Mouse (Mus musculus): ENCODE data around the gene Eif2b4. TPM values are rescaled to one million over a fixed set of nuclear protein-coding genes. Genes with fewer than 3 reads are reported as not detected.

Eif2b4 gene
- polyA plus RNA-seq, 1 experiment from 2014 or later: 78.8 TPM

- Histone ChIP-seq H3K4me1 (peaks cover 10% of the 10 kb centered on the region), H3K9ac (replicated peaks) (no peak overlapping the region), H3K27me3 (no peaks in the 10 kb centered on the region), H3K4me2 (replicated peaks) (no peak overlapping the region), H3K4me3 (no peak overlapping the region), H3K27ac (replicated peaks) (no peak overlapping the region), H3K36me3 (peaks cover 20% of the 10 kb centered on the region), H3K9me3 (no peaks in the 10 kb centered on the region)
- no peak for ATAC-seq (replicated peaks)
- 69% methylated on average over 4 of the region's 4 CpGs for WGBS
Measured at GRCm38 (mm10) chr5:31183678-31184077, 9.6 kb downstream of the Eif2b4 start.

- H3K27me3 ChIP-seq: no peaks in the 10 kb centered on the region
- H3K9ac ChIP-seq (replicated peaks): no peak overlapping the region
- no peaks in the 10 kb centered on the region for H3K36me3 ChIP-seq
- H3K27ac ChIP-seq (replicated peaks): no peak overlapping the region
- H3K4me2 ChIP-seq (replicated peaks): no peak overlapping the region
- WGBS: 94% methylated on average over 9 of the region's 9 CpGs
- H3K4me1 ChIP-seq: peaks cover 22% of the 10 kb centered on the region
- no peak for ATAC-seq (replicated peaks)
- no peak overlapping the region for H3K4me3 ChIP-seq
- H3K9me3 ChIP-seq: no peaks in the 10 kb centered on the region
Measured at GRCm38 (mm10) chr5:31181183-31181770, 12.0 kb downstream of the Eif2b4 start.

GRCm38 (mm10) chr5:31179766-31180630 lies 13.2 kb downstream of the Eif2b4 start, which contains the start of the genes Gm29609 and Gtf3c2:
Gene Gm29609 (minus strand): TSS chr5:31179911.
Gene Gtf3c2 (minus strand): TSS chr5:31180144.
- Histone ChIP-seq H3K27ac (replicated peaks) (peak within 1 kb of the TSS; percentile 99), H3K4me3 (peak within 1 kb of the TSS; percentile 92), H3K4me2 (replicated peaks) (peak within 1 kb of the TSS; percentile 98), H3K9ac (replicated peaks) (peak within 1 kb of the TSS; percentile 82), H3K27me3 (no peaks in the 10 kb centered on the region), H3K36me3 (no peaks in the 10 kb centered on the region; the same call in 1 of the 2 replicates), H3K9me3 (no peaks in the 10 kb centered on the region), H3K4me1 (peaks cover 22% of the 10 kb centered on the region)
- peak; percentile 99 for ATAC-seq (replicated peaks)
- WGBS: under 1% methylated on average over 59 of the region's 59 CpGs

GRCm38 (mm10) chr5:31179301-31179765 lies 13.9 kb downstream of the Eif2b4 start:
- Histone ChIP-seq H3K4me2 (replicated peaks) (peak overlapping the region; percentile 98), H3K4me3 (peak overlapping the region; percentile 92), H3K9ac (replicated peaks) (peak overlapping the region; percentile 82), H3K4me1 (peaks cover 22% of the 10 kb centered on the region), H3K27me3 (no peaks in the 10 kb centered on the region), H3K9me3 (no peaks in the 10 kb centered on the region), H3K36me3 (peaks cover under 1% of the 10 kb centered on the region; the same call in 1 of the 2 replicates), H3K27ac (replicated peaks) (peak overlapping the region; percentile 99)
- peak; percentile 67 for ATAC-seq (replicated peaks)
- WGBS: under 1% methylated on average over 25 of the region's 25 CpGs

GRCm38 (mm10) chr5:31168630-31169029 lies 24.6 kb downstream of the Eif2b4 start:
- Histone ChIP-seq H3K27me3 (no peaks in the 10 kb centered on the region), H3K9ac (replicated peaks) (no peak overlapping the region), H3K27ac (replicated peaks) (no peak overlapping the region), H3K9me3 (no peaks in the 10 kb centered on the region), H3K4me1 (no peaks in the 10 kb centered on the region), H3K4me2 (replicated peaks) (no peak overlapping the region), H3K4me3 (no peak overlapping the region), H3K36me3 (peaks cover 93% of the 10 kb centered on the region)
- no peak for ATAC-seq (replicated peaks)
- WGBS: 85% methylated on average over 4 of the region's 4 CpGs

GRCm38 (mm10) chr5:31164878-31165277 lies 28.4 kb downstream of the Eif2b4 start:
- no peak overlapping the region for H3K9ac ChIP-seq (replicated peaks)
- no peak overlapping the region for H3K4me2 ChIP-seq (replicated peaks)
- no peaks in the 10 kb centered on the region for H3K4me1 ChIP-seq
- no peaks in the 10 kb centered on the region for H3K27me3 ChIP-seq
- H3K36me3 ChIP-seq: peaks cover 89% of the 10 kb centered on the region
- H3K4me3 ChIP-seq: no peak overlapping the region
- no peaks in the 10 kb centered on the region for H3K9me3 ChIP-seq
- WGBS: 83% methylated on average over 1 of the region's 1 CpGs
- no peak for ATAC-seq (replicated peaks)
- H3K27ac ChIP-seq (replicated peaks): no peak overlapping the region

GRCm38 (mm10) chr5:31162462-31162861 lies 30.8 kb downstream of the Eif2b4 start:
- ATAC-seq (replicated peaks): no peak
- Histone ChIP-seq H3K9me3 (no peaks in the 10 kb centered on the region), H3K4me2 (replicated peaks) (no peak overlapping the region), H3K4me3 (no peak overlapping the region), H3K27ac (replicated peaks) (no peak overlapping the region), H3K27me3 (no peaks in the 10 kb centered on the region), H3K9ac (replicated peaks) (no peak overlapping the region), H3K4me1 (no peaks in the 10 kb centered on the region), H3K36me3 (peaks cover 89% of the 10 kb centered on the region)

GRCm38 (mm10) chr5:31154152-31154553 lies 39.1 kb downstream of the Eif2b4 start, which contains the start of gene Mpv17:
Gene Mpv17 (minus strand): TSS chr5:31154251.
- H3K4me3 ChIP-seq: peak within 1 kb of the TSS; percentile 81
- no peaks in the 10 kb centered on the region for H3K27me3 ChIP-seq
- under 1% methylated on average over 19 of the region's 19 CpGs for WGBS
- H3K27ac ChIP-seq (replicated peaks): peak within 1 kb of the TSS; percentile 77
- H3K4me1 ChIP-seq: peaks cover 15% of the 10 kb centered on the region
- H3K9me3 ChIP-seq: no peaks in the 10 kb centered on the region
- peak; percentile 94 for ATAC-seq (replicated peaks)
- peak within 1 kb of the TSS; percentile 80 for H3K4me2 ChIP-seq (replicated peaks)
- H3K9ac ChIP-seq (replicated peaks): peak within 1 kb of the TSS; percentile 81
- peaks cover 32% of the 10 kb centered on the region for H3K36me3 ChIP-seq

- H3K27ac ChIP-seq (replicated peaks): peak overlapping the region; percentile 77
- H3K9ac ChIP-seq (replicated peaks): peak overlapping the region; percentile 81
- peaks cover 28% of the 10 kb centered on the region for H3K36me3 ChIP-seq
- peak; percentile 47 for ATAC-seq (replicated peaks)
- peak overlapping the region; percentile 80 for H3K4me2 ChIP-seq (replicated peaks)
- no peaks in the 10 kb centered on the region for H3K9me3 ChIP-seq
- WGBS: 35% methylated on average over 6 of the region's 6 CpGs
- H3K27me3 ChIP-seq: no peaks in the 10 kb centered on the region
- peaks cover 15% of the 10 kb centered on the region for H3K4me1 ChIP-seq
- peak overlapping the region; percentile 81 for H3K4me3 ChIP-seq
Measured at GRCm38 (mm10) chr5:31153516-31154151, 39.6 kb downstream of the Eif2b4 start.

- WGBS: 83% methylated on average over 3 of the region's 3 CpGs
- H3K27me3 ChIP-seq: no peaks in the 10 kb centered on the region
- no peak overlapping the region for H3K27ac ChIP-seq (replicated peaks)
- H3K4me3 ChIP-seq: no peak overlapping the region
- H3K9ac ChIP-seq (replicated peaks): no peak overlapping the region
- H3K36me3 ChIP-seq: peaks cover 9% of the 10 kb centered on the region
- no peaks in the 10 kb centered on the region for H3K9me3 ChIP-seq
- peaks cover 15% of the 10 kb centered on the region for H3K4me1 ChIP-seq
- ATAC-seq (replicated peaks): no peak
- H3K4me2 ChIP-seq (replicated peaks): no peak overlapping the region
Measured at GRCm38 (mm10) chr5:31151746-31152145, 41.5 kb downstream of the Eif2b4 start.

- Histone ChIP-seq H3K4me1 (peaks cover 12% of the 10 kb centered on the region), H3K27me3 (no peaks in the 10 kb centered on the region)
- no peak for ATAC-seq (replicated peaks)
Measured at GRCm38 (mm10) chr5:31149781-31150180, 43.4 kb downstream of the Eif2b4 start.

More at GRCm38 (mm10) chr5:31149781-31150180, 43.4 kb downstream of the Eif2b4 start:
- H3K27ac ChIP-seq (replicated peaks): no peak overlapping the region
- H3K9me3 ChIP-seq: no peaks in the 10 kb centered on the region
- no peak overlapping the region for H3K4me3 ChIP-seq
- no peak overlapping the region for H3K9ac ChIP-seq (replicated peaks)
- no peak overlapping the region for H3K4me2 ChIP-seq (replicated peaks)
- peaks cover 1% of the 10 kb centered on the region; the same call in 1 of the 2 replicates for H3K36me3 ChIP-seq
- WGBS: 70% methylated on average over 4 of the region's 4 CpGs
